Mouse (Mus musculus) limb, embryonic 12.5 days (tissue): ENCODE results near the gene Pfn2. TPM values are rescaled to one million over a fixed set of nuclear protein-coding genes. Genes with fewer than 3 reads are reported as not detected.

ENCODE experiments used
- polyA plus RNA-seq: library from polyadenylated mRNA; unstranded; fragments of >200 nt; fragmentation: Nextera tagmentation; extraction: Ambion mirVana; gene quantifications from 2 replicates; pipeline ENCODE4 v1.2.1, GENCODE M21; 2016

Gene Pfn2
- polyA plus RNA-seq, 1 experiment from 2014 or later: 139 TPM

Other genes with a start within 250 kb of the Pfn2 start
- 80.9 and 87.3 TPM in 2 replicates for gene Commd2, start 196.4 kb downstream of the Pfn2 start, polyA plus RNA-seq
- 0.10 TPM in 1 of 2 replicates, not detected in the other for gene Ankub1, start 155.3 kb downstream of the Pfn2 start, polyA plus RNA-seq
- gene Rnf13, start 112.0 kb downstream of the Pfn2 start, polyA plus RNA-seq: 48.5 and 53.0 TPM in 2 replicates